Mouse (Mus musculus): ENCODE measurements at regions not wholly inside any gene's neighbourhood (a gene's known extent, or its start where the extent isn't known, plus 50 kb on each side); places are given as distances from the start of the nearest gene placed in this dataset.

- no peak for TF ChIP-seq CTCF (IDR thresholded peaks at IDR 0.05)
- in situ Hi-C loops (cut with MboI; ENCODE audit: low pct_unique_long_range_greater_than_20kb), result no loop called here
- POLR2A ChIA-PET, result interaction anchor here (0.7 kb wide), 1 partner anchor 105 kb away, joined by 3 read pairs; no protein-coding TSS in a partner anchor
- CTCF ChIA-PET, result no interaction called here
- DNase-seq (ENCODE audit: low read depth, low spot score) (no peak), ATAC-seq (no peak)
- H3K27me3 ChIP-seq, result no peaks in the 10 kb centered on the region
Measured at GRCm38 (mm10) chr1:119226996-119227395, 173.6 kb upstream of the Gli2 start.

- ChIA-PET CTCF (no interaction called here), POLR2A (no interaction called here)
- H3K27me3 ChIP-seq, result no peaks in the 10 kb centered on the region
- ATAC-seq (no peak), DNase-seq (ENCODE audit: low read depth, low spot score) (no peak)
- in situ Hi-C loops (cut with MboI; ENCODE audit: low pct_unique_long_range_greater_than_20kb), result no loop called here
- no peak for TF ChIP-seq CTCF (IDR thresholded peaks at IDR 0.05)
Measured at GRCm38 (mm10) chr1:119223876-119224275, 170.5 kb upstream of the Gli2 start.

- ChIA-PET POLR2A (no interaction called here), CTCF (no interaction called here)
- TF ChIP-seq CTCF (IDR thresholded peaks at IDR 0.05), result no peak
- no peaks in the 10 kb centered on the region for H3K27me3 ChIP-seq
- DNase-seq (ENCODE audit: low read depth, low spot score) (no peak), ATAC-seq (no peak)
- in situ Hi-C loops (cut with MboI; ENCODE audit: low pct_unique_long_range_greater_than_20kb), result no loop called here
Measured at GRCm38 (mm10) chr1:119221901-119222300, 168.5 kb upstream of the Gli2 start.

- DNase-seq (ENCODE audit: low read depth, low spot score), result no peak
- CTCF ChIA-PET, result no interaction called here
- no peak for ATAC-seq
- H3K27me3 ChIP-seq, result no peaks in the 10 kb centered on the region
- POLR2A ChIA-PET, result no interaction called here
- TF ChIP-seq CTCF (IDR thresholded peaks at IDR 0.05), result no peak
- in situ Hi-C loops (cut with MboI; ENCODE audit: low pct_unique_long_range_greater_than_20kb), result no loop called here
Measured at GRCm38 (mm10) chr1:119221012-119221411, 167.6 kb upstream of the Gli2 start.

- no peak for ATAC-seq
- CTCF ChIA-PET, result no interaction called here
- POLR2A ChIA-PET, result no interaction called here
- no peak for DNase-seq (ENCODE audit: low read depth, low spot score)
- TF ChIP-seq CTCF (IDR thresholded peaks at IDR 0.05), result no peak
- H3K27me3 ChIP-seq, result no peaks in the 10 kb centered on the region
- in situ Hi-C loops (cut with MboI; ENCODE audit: low pct_unique_long_range_greater_than_20kb), result no loop called here
Measured at GRCm38 (mm10) chr1:119219817-119220216, 166.4 kb upstream of the Gli2 start.

- DNase-seq (ENCODE audit: low read depth, low spot score) (no peak), ATAC-seq (no peak)
- H3K27me3 ChIP-seq, result no peaks in the 10 kb centered on the region
- POLR2A ChIA-PET, result no interaction called here
- in situ Hi-C loops (cut with MboI; ENCODE audit: low pct_unique_long_range_greater_than_20kb), result no loop called here
- CTCF ChIA-PET, result no interaction called here
- no peak for TF ChIP-seq CTCF (IDR thresholded peaks at IDR 0.05)
Measured at GRCm38 (mm10) chr1:119217387-119217786, 164.0 kb upstream of the Gli2 start.

- peak; percentile 46 for TF ChIP-seq CTCF (IDR thresholded peaks at IDR 0.05)
- in situ Hi-C loops (cut with MboI; ENCODE audit: low pct_unique_long_range_greater_than_20kb), result no loop called here
- no peak for DNase-seq (ENCODE audit: low read depth, low spot score)
- ChIA-PET CTCF (interaction anchor here (1.0 to 1.6 kb wide), 3 partner anchors 14 to 29 kb away, joined by 3 read pairs; no protein-coding TSS in a partner anchor), POLR2A (no interaction called here)
- peak; percentile 33 for ATAC-seq
- no peaks in the 10 kb centered on the region for H3K27me3 ChIP-seq
Measured at GRCm38 (mm10) chr1:119209607-119210007, 156.2 kb upstream of the Gli2 start.

GRCm38 (mm10) chr1:119202456-119202855, 149.0 kb upstream of the Gli2 start:
- TF ChIP-seq CTCF (IDR thresholded peaks at IDR 0.05), result no peak
- in situ Hi-C loops (cut with MboI; ENCODE audit: low pct_unique_long_range_greater_than_20kb), result no loop called here

GRCm38 (mm10) chr1:119197415-119197700, 143.9 kb upstream of the Gli2 start:
- POLR2A ChIA-PET, result no interaction called here
- CTCF ChIA-PET, result interaction anchor here (1.0 kb wide), 1 partner anchor 28 kb away, joined by 3 read pairs; no protein-coding TSS in a partner anchor
- DNase-seq (ENCODE audit: low read depth, low spot score) (peak; percentile 92), ATAC-seq (peak; percentile 64)
- H3K27me3 ChIP-seq, result no peaks in the 10 kb centered on the region
- TF ChIP-seq CTCF (IDR thresholded peaks at IDR 0.05), result no peak
- in situ Hi-C loops (cut with MboI; ENCODE audit: low pct_unique_long_range_greater_than_20kb), result no loop called here

More at GRCm38 (mm10) chr1:119202456-119202855, 149.0 kb upstream of the Gli2 start:
- ChIA-PET CTCF (interaction anchor here (0.9 to 1.7 kb wide), 2 partner anchors 10 to 16 kb away, joined by 3 read pairs; no protein-coding TSS in a partner anchor), POLR2A (no interaction called here)
- H3K27me3 ChIP-seq, result no peaks in the 10 kb centered on the region
- DNase-seq (ENCODE audit: low read depth, low spot score) (no peak), ATAC-seq (no peak)

- no peak for ATAC-seq
- in situ Hi-C loops (cut with MboI; ENCODE audit: low pct_unique_long_range_greater_than_20kb), result no loop called here
- CTCF ChIA-PET, result interaction anchor here (1.4 kb wide), 1 partner anchor 36 kb away, joined by 3 read pairs; no protein-coding TSS in a partner anchor
Measured at GRCm38 (mm10) chr1:119196674-119197414, 143.4 kb upstream of the Gli2 start.

GRCm38 (mm10) chr1:119194533-119194932, 141.1 kb upstream of the Gli2 start:
- in situ Hi-C loops (cut with MboI; ENCODE audit: low pct_unique_long_range_greater_than_20kb), result no loop called here
- ATAC-seq (peak; percentile 77), DNase-seq (ENCODE audit: low read depth, low spot score) (peak; percentile 67)
- no peak for TF ChIP-seq CTCF (IDR thresholded peaks at IDR 0.05)
- ChIA-PET CTCF (no interaction called here), POLR2A (interaction anchor here (0.6 to 0.9 kb wide), 2 partner anchors 226 to 259 kb away, joined by 3 to 5 read pairs; no protein-coding TSS in a partner anchor)
- H3K27me3 ChIP-seq, result no peaks in the 10 kb centered on the region

More at GRCm38 (mm10) chr1:119196674-119197414, 143.4 kb upstream of the Gli2 start:
- no peaks in the 10 kb centered on the region for H3K27me3 ChIP-seq
- no peak for DNase-seq (ENCODE audit: low read depth, low spot score)
- TF ChIP-seq CTCF (IDR thresholded peaks at IDR 0.05), result no peak
- POLR2A ChIA-PET, result interaction anchor here (1.1 kb wide), 1 partner anchor 63 kb away, joined by 3 read pairs; no protein-coding TSS in a partner anchor
